Mouse (Mus musculus) ES-E14 (cell line): Measurements from ENCODE around the gene 4933402D24Rik. TPM values are rescaled to one million over a fixed set of nuclear protein-coding genes. Genes with fewer than 3 reads are reported as not detected.
A peak's percentile ranks its signal among the peaks of the same experiment; 100 is the strongest.

Experiments used
- DNase-seq: peaks from one replicate; pipeline ENCODE4 v3.0.0-alpha.2; 2013; ENCODE audit warnings: low read depth, low spot score
- H3K27ac ChIP-seq: 2 replicates; pipeline ENCODE4 v1.5.1; 2012; ENCODE audit warnings: low read depth, mild to moderate bottlenecking, low read length, moderate library complexity, mixed read lengths; ENCODE audit not compliant: poor library complexity, insufficient read depth, severe bottlenecking
- H3K36me3 ChIP-seq: 2 replicates; pipeline ENCODE4 v1.6.1; 2012; ENCODE audit warnings: mild to moderate bottlenecking, low read length, moderate library complexity, mixed read lengths; ENCODE audit not compliant: control insufficient read depth, poor library complexity, insufficient read depth, severe bottlenecking
- H3K4me1 ChIP-seq, 2 experiments: fragments of 150-350 bp in 1 of 2; sonication (generic) in 1 of 2; 2 replicates each; pipeline ENCODE4 v1.6.1; 2012; ENCODE audit warnings: low read length in 2 of 2, mild to moderate bottlenecking in 1 of 2, mixed read lengths in 1 of 2; ENCODE audit not compliant: control insufficient read depth in 2 of 2, insufficient read depth in 2 of 2, poor library complexity in 1 of 2
- H3K4me3 ChIP-seq, 2 experiments: fragments of 150-350 bp in 1 of 2; sonication (generic) in 1 of 2; 2 replicates each; pipeline ENCODE4 v1.5.1; 2012; ENCODE audit warnings: low read length in 2 of 2, low read depth in 1 of 2, mild to moderate bottlenecking in 1 of 2, mixed read lengths in 1 of 2; ENCODE audit not compliant: insufficient read depth in 1 of 2, poor library complexity in 1 of 2, severe bottlenecking in 1 of 2
- H3K9ac ChIP-seq: 2 replicates; pipeline ENCODE4 v1.6.1; 2012; ENCODE audit warnings: low read depth, mild to moderate bottlenecking, low read length, mixed read lengths; ENCODE audit not compliant: poor library complexity, insufficient read depth, severe bottlenecking
- H3K9me3 ChIP-seq: fragments of 150-350 bp; sonication (generic); 2 replicates; pipeline ENCODE4 v1.6.1; 2012; ENCODE audit warnings: low read depth, mild to moderate bottlenecking, low read length; ENCODE audit not compliant: control insufficient read depth, insufficient read depth
- CHD2 ChIP-seq: IDR thresholded peaks from 2 replicates; pipeline ENCODE4 v1.6.1; 2014; ENCODE audit warnings: mild to moderate bottlenecking, low read depth, low read length, inconsistent platforms
- HCFC1 ChIP-seq: IDR thresholded peaks from 2 replicates; pipeline ENCODE4 v1.6.1; 2012; ENCODE audit warnings: low read length, inconsistent platforms, borderline replicate concordance; ENCODE audit not compliant: insufficient read depth
- MAFK ChIP-seq: IDR thresholded peaks from 2 replicates; pipeline ENCODE4 v1.6.1; 2014; ENCODE audit warnings: mild to moderate bottlenecking, low read depth, low read length, inconsistent platforms; ENCODE audit not compliant: insufficient read depth
- ZC3H11A ChIP-seq: IDR thresholded peaks from 2 replicates; pipeline ENCODE4 v1.6.1; 2012; ENCODE audit warnings: low read depth, mild to moderate bottlenecking, inconsistent platforms, low read length, borderline replicate concordance
- ZNF384 ChIP-seq: IDR thresholded peaks from 2 replicates; pipeline ENCODE4 v1.6.1; 2012; ENCODE audit warnings: low read depth, low read length, inconsistent platforms
- in situ Hi-C, 2 experiments: fragments of 600-800 bp; cut with MboI; formaldehyde crosslinking; loops; one replicate each; pipeline ENCODE4 v1.15.1; 2025; ENCODE audit warnings: low sequenced_read_pairs in 2 of 2, inconsistent platforms in 1 of 2; ENCODE audit not compliant: unreplicated experiment in 2 of 2
- total RNA-seq: library from RNA; depleted of rRNA; stranded (reverse); fragments of 300-350 nt; gene quantifications from 2 replicates; pipeline ENCODE4 v1.2.3, GENCODE M21; 2012

4933402D24Rik gene
- total RNA-seq, 1 experiment, result 0.09 TPM

DNA sequence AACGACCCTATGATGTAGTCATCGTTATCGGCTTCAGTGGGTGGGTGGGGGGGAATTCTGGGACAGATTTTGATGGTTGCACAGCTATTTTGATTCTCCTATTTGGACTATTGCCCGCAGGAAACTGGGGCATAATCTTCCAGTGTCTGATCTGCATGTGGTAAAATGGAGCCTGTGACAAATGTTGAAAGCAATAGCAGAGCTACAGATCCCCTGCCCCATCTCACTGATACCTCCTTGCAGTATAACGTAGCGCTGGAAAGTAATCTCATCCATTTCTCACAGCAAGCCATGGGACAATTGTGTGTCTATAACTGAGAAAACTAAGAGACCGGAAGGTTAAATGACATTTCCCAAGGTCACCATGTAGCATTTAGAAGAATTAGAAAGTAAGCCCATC lies 4.7 kb downstream of the 4933402D24Rik start:
- Histone ChIP-seq H3K9ac (no peak overlapping the region), H3K4me1 (no peaks in the 10 kb centered on the region), H3K4me3 (no peak overlapping the region), H3K9me3 (no peaks in the 10 kb centered on the region), H3K36me3 (no peaks in the 10 kb centered on the region), H3K27ac (no peak overlapping the region)
- TF ChIP-seq HCFC1 (no peak), ZC3H11A (no peak), ZNF384 (no peak), MAFK (no peak), CHD2 (no peak)
- in situ Hi-C loops, result loop anchor here in 1 of 2 experiments (10.0 kb wide), 1 partner anchor 680 kb away; no protein-coding TSS in a partner anchor
- DNase-seq, result no peak

DNA sequence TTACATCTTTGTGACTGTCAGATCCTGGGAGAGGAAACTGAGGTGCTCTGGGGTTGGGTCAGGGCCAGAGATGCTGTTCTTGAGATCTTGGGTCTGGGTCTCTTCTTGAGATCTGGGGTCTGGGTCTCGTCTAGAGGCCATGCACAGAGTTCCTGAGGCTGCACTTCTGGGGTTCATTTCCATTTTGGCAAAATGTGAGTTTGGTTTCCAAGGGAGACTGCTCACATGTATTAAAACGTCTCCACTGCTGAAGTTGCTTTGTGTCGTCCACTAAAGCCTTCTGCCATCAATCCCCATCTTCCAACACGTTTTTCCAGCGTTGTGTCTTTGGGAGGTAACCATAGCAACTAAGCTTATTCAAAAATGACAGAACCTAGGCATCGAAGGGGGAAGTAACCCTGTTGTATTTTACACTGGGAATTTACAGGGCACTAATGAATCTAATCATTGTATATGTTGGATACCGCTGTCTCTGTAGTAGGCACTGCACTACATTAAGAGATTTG lies 5.1 kb downstream of the 4933402D24Rik start:
- no peak for DNase-seq
- H3K4me1 ChIP-seq, result no peaks in the 10 kb centered on the region
- H3K9me3 ChIP-seq, result no peaks in the 10 kb centered on the region
- H3K27ac ChIP-seq, result no peak overlapping the region
- TF ChIP-seq ZC3H11A, result no peak
- TF ChIP-seq CHD2, result no peak
- no peak for TF ChIP-seq HCFC1
- no peak for TF ChIP-seq ZNF384
- in situ Hi-C loops, result loop anchor here in 1 of 2 experiments (10.0 kb wide), 1 partner anchor 681 kb away; no protein-coding TSS in a partner anchor
- no peaks in the 10 kb centered on the region for H3K36me3 ChIP-seq
- no peak overlapping the region for H3K4me3 ChIP-seq
- H3K9ac ChIP-seq, result no peak overlapping the region

DNA sequence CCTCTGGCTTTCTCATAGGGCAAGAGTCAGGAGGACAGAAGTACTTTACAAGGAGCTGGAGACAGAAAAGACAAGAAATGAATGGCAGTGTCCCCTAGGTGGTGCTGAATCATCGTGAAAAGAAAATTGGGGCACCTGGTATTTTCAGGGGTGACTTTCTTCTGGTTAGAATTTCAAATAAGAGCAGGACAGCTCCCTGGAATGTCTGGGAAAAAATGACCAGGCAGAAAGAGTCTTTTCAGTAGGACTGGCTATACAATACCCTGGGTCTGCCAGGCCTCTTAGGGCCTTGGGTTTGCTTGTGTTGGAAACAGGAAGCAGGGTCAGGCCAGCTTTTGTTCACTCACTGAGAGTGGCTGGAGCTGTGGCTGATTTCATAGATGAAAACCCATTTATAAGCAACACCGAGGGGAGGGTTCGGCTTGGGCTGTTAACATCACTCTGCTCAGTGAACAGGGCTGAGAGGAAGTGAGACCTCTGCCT lies 5.8 kb downstream of the 4933402D24Rik start:
- H3K4me3 ChIP-seq, result no peak overlapping the region
- H3K36me3 ChIP-seq, result no peaks in the 10 kb centered on the region
- no peak for DNase-seq
- TF ChIP-seq MAFK, result no peak
- TF ChIP-seq HCFC1, result no peak
- no peak for TF ChIP-seq ZNF384
- TF ChIP-seq ZC3H11A, result 0 out of 2 replicates have a peak, but pooled peaks have one; percentile 13
- in situ Hi-C loops, result loop anchor here in 1 of 2 experiments (10.0 kb wide), 1 partner anchor 682 kb away; no protein-coding TSS in a partner anchor
- no peaks in the 10 kb centered on the region for H3K4me1 ChIP-seq
- H3K9me3 ChIP-seq, result no peaks in the 10 kb centered on the region
- no peak overlapping the region for H3K9ac ChIP-seq
- H3K27ac ChIP-seq, result no peak overlapping the region

DNA sequence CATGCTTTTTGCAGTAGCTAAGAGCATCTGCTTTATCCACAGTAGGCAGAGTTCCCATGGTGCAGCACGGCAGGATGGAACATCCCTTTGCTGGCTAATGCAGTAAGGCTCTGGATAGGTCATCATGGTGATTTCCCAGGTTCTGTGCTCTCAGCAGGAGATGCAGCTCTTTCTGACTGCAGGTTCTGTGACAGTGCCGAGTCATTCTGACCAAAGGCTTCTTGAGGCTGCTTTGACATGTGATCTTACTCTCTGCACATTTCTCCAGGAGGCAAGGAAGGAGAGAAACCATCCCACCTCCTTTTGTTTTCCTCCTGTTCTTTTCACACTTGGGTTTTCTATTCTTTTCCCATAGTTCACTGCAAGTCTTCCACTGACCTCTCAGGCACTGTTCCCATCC lies 13.1 kb downstream of the 4933402D24Rik start:
- no peak overlapping the region for H3K9ac ChIP-seq
- no peaks in the 10 kb centered on the region for H3K9me3 ChIP-seq
- peaks cover 5% of the 10 kb centered on the region for H3K36me3 ChIP-seq
- H3K4me3 ChIP-seq, result no peak overlapping the region
- no peak overlapping the region for H3K27ac ChIP-seq
- no peak for DNase-seq
- peaks cover 0 to 4% of the 10 kb centered on the region in 2 experiments; a peak in 1 of 4 replicates for H3K4me1 ChIP-seq
- no peak for TF ChIP-seq ZNF384
- TF ChIP-seq MAFK, result peak; percentile 71
- TF ChIP-seq CHD2, result no peak
- TF ChIP-seq HCFC1, result no peak
- no peak for TF ChIP-seq ZC3H11A
- in situ Hi-C loops, result no loop called here
